Comparison of ENCODE assay signal across 9 mouse cellular contexts in genomic region chr6:71164394-71164793, GRCm38 (mm10). TPM values are rescaled to one million over a fixed set of nuclear protein-coding genes. Genes with fewer than 3 reads are reported as not detected.
DNase-seq lines count a peak whose midpoint lies in the region; ATAC-seq and TF ChIP-seq lines count a peak whose summit lies in the region.
"Had no signal": no experiment of that assay in that cellular context is flagged by ENCODE, and none has a peak within 500 bp of the region (broad histone marks: within the 10 kb centered on the region; RNA-seq: fewer than 3 reads in every experiment).

No protein-coding gene starts in this region.

- no peaks in the 10 kb centered on the region for H3K9me3 ChIP-seq in stomach, embryonic 14.5 days (ENCODE audit: control insufficient read depth, low read depth, low read length)
- no peaks in the 10 kb centered on the region for H3K9me3 ChIP-seq in neural tube, embryonic 15.5 days (replicated peaks)

- 43% methylated on average over 6 of the region's 6 CpGs for whole genome bisulfite sequencing in kidney, adult 2 months
- WGBS in stomach, embryonic 14.5 days = 35% methylated on average over 6 of the region's 6 CpGs
- 33% methylated on average over 6 of the region's 6 CpGs for WGBS in neural tube, embryonic 15.5 days

- H3K9ac ChIP-seq in stomach, embryonic 14.5 days (replicated peaks; ENCODE audit: low read depth, low read length) = no peak overlapping the region
- H3K9ac ChIP-seq in neural tube, embryonic 15.5 days (replicated peaks) = no peak overlapping the region

- TF ChIP-seq POLR2A in kidney, adult 2 months (IDR thresholded peaks at IDR 0.05; ENCODE audit: low read depth, low read length) = no peak

- H3K27ac ChIP-seq in kidney, adult 2 months (ENCODE audit: insufficient read depth, low read depth, low read length) = no peak overlapping the region
- H3K27ac ChIP-seq in stomach, embryonic 14.5 days (ENCODE audit: low read length) = no peak overlapping the region
- H3K27ac ChIP-seq in neural tube, embryonic 15.5 days (replicated peaks) = no peak overlapping the region

- DNase-seq in kidney, adult 2 months = peak; percentile 23
- no peak for DNase-seq in kidney, adult 11 months
- peak; percentile 81 for DNase-seq in ZHBTc4 (ENCODE audit: low read depth, low spot score)
- DNase-seq in kidney, postnatal 14 days = peak; percentile 34
- DNase-seq in right cerebral cortex, adult 2 months (ENCODE audit: low spot score in 2 of 2) = no peak
- DNase-seq in layer of hippocampus, adult 11-12 months (ENCODE audit: low spot score) = no peak

- H3K27me3 ChIP-seq in kidney, adult 2 months (replicated peaks; ENCODE audit: control insufficient read depth, insufficient read depth, low read length) = no peaks in the 10 kb centered on the region
- no peaks in the 10 kb centered on the region for H3K27me3 ChIP-seq in stomach, embryonic 14.5 days (ENCODE audit: control insufficient read depth, insufficient read depth, low read length)
- H3K27me3 ChIP-seq in neural tube, embryonic 15.5 days (replicated peaks) = no peaks in the 10 kb centered on the region

- H3K4me1 ChIP-seq in kidney, adult 2 months (ENCODE audit: control insufficient read depth, insufficient read depth, low read length) = no peaks in the 10 kb centered on the region
- no peaks in the 10 kb centered on the region for H3K4me1 ChIP-seq in stomach, embryonic 14.5 days (ENCODE audit: control insufficient read depth, insufficient read depth, low read length)
- no peaks in the 10 kb centered on the region for H3K4me1 ChIP-seq in neural tube, embryonic 15.5 days

- H3K4me2 ChIP-seq in stomach, embryonic 14.5 days (replicated peaks; ENCODE audit: low read depth, low read length) = no peak overlapping the region
- H3K4me2 ChIP-seq in neural tube, embryonic 15.5 days = no peak overlapping the region

- ATAC-seq in stomach, embryonic 14.5 days (ENCODE audit: insufficient number of reproducible peaks, insufficient read depth, low FRiP score, low read depth) = peak; percentile 18; the same call in 1 of the 2 replicates
- ATAC-seq in neural tube, embryonic 15.5 days (ENCODE audit: low FRiP score) = no peak

- no peaks in the 10 kb centered on the region for H3K36me3 ChIP-seq in kidney, adult 2 months (ENCODE audit: control insufficient read depth, insufficient read depth, low read length)
- H3K36me3 ChIP-seq in stomach, embryonic 14.5 days (ENCODE audit: control insufficient read depth, insufficient read depth, low read length) = no peaks in the 10 kb centered on the region
- no peaks in the 10 kb centered on the region for H3K36me3 ChIP-seq in neural tube, embryonic 15.5 days

- H3K4me3 ChIP-seq in kidney, adult 2 months (ENCODE audit: insufficient read depth, low read depth, low read length) = no peak overlapping the region
- no peak overlapping the region for H3K4me3 ChIP-seq in stomach, embryonic 14.5 days (ENCODE audit: low read depth, low read length)
- H3K4me3 ChIP-seq in neural tube, embryonic 15.5 days (replicated peaks) = no peak overlapping the region

- TF ChIP-seq CTCF in kidney, adult 2 months (conservative IDR thresholded peaks at IDR 0.05; ENCODE audit: insufficient read depth, insufficient read length, low read depth, low read length) = no peak

RNA-seq across cellular contexts. Expression of gene Thnsl2, which starts 20.2 kb away (rescaled TPM):
- 251 and 265 TPM in 2 replicates for polyA plus RNA-seq in kidney, adult 2 months (2012; rRNA removed)
- polyA plus RNA-seq in stomach, embryonic 14.5 days (2014; fragmentation: Nextera tagmentation; extraction: Ambion mirVana) = 5.6 and 5.7 TPM in 2 replicates
- 4.7 and 8.0 TPM in 2 replicates for polyA plus RNA-seq in neural tube, embryonic 15.5 days (2015; fragmentation: Nextera tagmentation; extraction: Ambion mirVana)

RNA-seq across cellular contexts. Expression of gene Fabp1, which starts 35.2 kb away (rescaled TPM):
- 3.2 and 8.3 TPM in 2 replicates for polyA plus RNA-seq in kidney, adult 2 months (2012; rRNA removed)
- 2.7 and 4.5 TPM in 2 replicates for polyA plus RNA-seq in stomach, embryonic 14.5 days (2014; fragmentation: Nextera tagmentation; extraction: Ambion mirVana)
- 5.9 TPM in 1 of 2 replicates, not detected in the other for polyA plus RNA-seq in neural tube, embryonic 15.5 days (2015; fragmentation: Nextera tagmentation; extraction: Ambion mirVana)
- polyA plus RNA-seq: neural tube, embryonic 11.5 days had no signal

Comparison
In these comparisons a context has a peak if more than half of its experiments do, and no peak if none do; other contexts are left out.
1. DNase-seq: peak in kidney, adult 2 months (single experiment), ZHBTc4 (single experiment) and kidney, postnatal 14 days (single experiment); none in kidney, adult 11 months (single experiment), right cerebral cortex, adult 2 months (0 of 2) and layer of hippocampus, adult 11-12 months (single experiment).
2. RNA of gene Thnsl2, which starts 20.2 kb away (polyA plus RNA-seq): 251 to 265 TPM in kidney, adult 2 months; 5.6 to 5.7 TPM in stomach, embryonic 14.5 days and 4.7 to 8.0 TPM in neural tube, embryonic 15.5 days; every median in the first group is over 10 times any median in the second.